Mouse (Mus musculus) limb, embryonic 13.5 days (tissue): Measurements from ENCODE around the gene Ppp1r15a. TPM values are rescaled to one million over a fixed set of nuclear protein-coding genes. Genes with fewer than 3 reads are reported as not detected.
"Not testable (repeated sequence)": the region's sequence is repeated elsewhere in the genome, so short reads cannot be mapped to it uniquely, and the experiment has no call there.

Experiments used
- ATAC-seq: fragments of 200-750 bp; cut with Nextera tagmentation; 2 replicates; pipeline ENCODE4 v1.8.0; 2017; ENCODE audit warnings: low read depth, moderate number of reproducible peaks, moderate TSS enrichment; ENCODE audit not compliant: low FRiP score
- H3K27ac ChIP-seq: fragments of 300-500 bp; sonication (generic); 2 replicates; pipeline ENCODE4 v1.5.1; 2015; ENCODE audit warnings: inconsistent platforms, mild to moderate bottlenecking, moderate library complexity
- H3K27me3 ChIP-seq: fragments of 300-500 bp; sonication (generic); 2 replicates; pipeline ENCODE4 v1.6.1; 2015; ENCODE audit warnings: mild to moderate bottlenecking, inconsistent platforms
- H3K36me3 ChIP-seq: fragments of 300-500 bp; sonication (generic); 2 replicates; pipeline ENCODE4 v1.6.1; 2015; ENCODE audit warnings: inconsistent platforms, mild to moderate bottlenecking, moderate library complexity
- H3K4me1 ChIP-seq: fragments of 300-500 bp; sonication (generic); 2 replicates; pipeline ENCODE4 v1.6.1; 2015; ENCODE audit warnings: inconsistent platforms
- H3K4me2 ChIP-seq: fragments of 300-500 bp; sonication (generic); replicated peaks from 2 replicates; pipeline ENCODE4 v1.6.1; 2015; ENCODE audit warnings: inconsistent platforms, mild to moderate bottlenecking, moderate library complexity
- H3K4me3 ChIP-seq: fragments of 300-500 bp; sonication (generic); 2 replicates; pipeline ENCODE4 v1.5.1; 2015; ENCODE audit warnings: moderate library complexity, mild to moderate bottlenecking, inconsistent platforms
- H3K9ac ChIP-seq: fragments of 300-500 bp; sonication (generic); 2 replicates; pipeline ENCODE4 v1.6.1; 2015; ENCODE audit warnings: mild to moderate bottlenecking, inconsistent platforms
- H3K9me3 ChIP-seq: fragments of 300-500 bp; sonication (generic); 2 replicates; pipeline ENCODE4 v1.6.1; 2016; ENCODE audit warnings: inconsistent platforms
- WGBS: fragments of 180-500 bp; shearing (Covaris S2); methylation state at CpG from one replicate; pipeline ENCODE4 v1.1.7; 2015; 5-methylcytosine and 5-hydroxymethylcytosine counted together
- polyA plus RNA-seq: library from polyadenylated mRNA; unstranded; fragments of >200 nt; fragmentation: Nextera tagmentation; extraction: Ambion mirVana; gene quantifications from 2 replicates; pipeline ENCODE4 v1.2.1, GENCODE M21; 2015

Ppp1r15a gene
- polyA plus RNA-seq, 1 experiment from 2014 or later = 28.8 TPM

- ATAC-seq = peak; percentile 41; the same call in 1 of the 2 replicates
- 28% methylated on average over 11 of the region's 11 CpGs for WGBS
- Histone ChIP-seq H3K27me3 (no peaks in the 10 kb centered on the region), H3K27ac (peak overlapping the region; percentile 71), H3K4me3 (peak overlapping the region; percentile 50), H3K36me3 (peaks cover 10% of the 10 kb centered on the region), H3K9me3 (no peaks in the 10 kb centered on the region), H3K4me2 (peak overlapping the region; percentile 71), H3K9ac (peak overlapping the region; percentile 65), H3K4me1 (peaks cover 32% of the 10 kb centered on the region)
These were observed 38.2 kb downstream of the Ppp1r15a start for GRCm38 (mm10) chr7:45487861-45488292.

DNA sequence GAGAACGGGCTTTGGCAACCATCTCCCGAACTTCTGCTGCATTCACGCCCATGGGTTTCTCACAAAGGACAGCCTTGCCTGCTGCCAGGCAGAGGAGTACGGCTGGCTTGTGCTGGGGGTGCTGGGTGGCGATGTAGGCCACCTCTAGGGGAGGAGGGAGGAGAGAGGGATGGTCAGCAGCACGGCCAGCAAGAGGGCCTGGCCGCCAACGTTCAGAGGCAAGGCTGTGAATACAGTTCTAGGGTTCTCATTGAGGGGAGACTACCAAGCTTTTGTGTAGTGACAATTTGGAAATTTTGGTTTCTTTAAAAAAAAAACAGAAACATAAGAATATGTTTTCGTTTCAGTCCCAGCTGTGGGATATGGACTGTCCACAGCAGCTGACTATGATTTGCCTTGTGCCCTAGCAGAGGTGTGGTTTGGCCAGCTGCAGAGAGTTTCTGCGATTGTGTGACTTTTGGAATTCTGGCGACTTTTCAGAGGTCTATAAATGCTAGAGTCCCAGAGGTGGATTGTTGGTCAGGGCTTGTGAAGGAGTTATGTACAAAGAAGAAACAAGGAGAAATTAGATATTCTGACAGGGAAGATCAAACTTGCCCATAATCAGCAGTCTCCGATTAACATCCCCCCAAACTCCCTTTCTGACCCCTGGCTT, 39.2 kb downstream of the Ppp1r15a start, which contains the start of gene Gm45808:
Gm45808 (minus strand) TSS at position 51 of the 655 bp plus-strand sequence.
- H3K4me1 ChIP-seq = peaks cover 32% of the 10 kb centered on the region

GRCm38 (mm10) chr7:45486158-45486557, 39.9 kb downstream of the Ppp1r15a start:
- H3K4me2 ChIP-seq = no peak overlapping the region

More for the DNA sequence above, 39.2 kb downstream of the Ppp1r15a start, which contains the start of gene Gm45808:
- WGBS = 81% methylated on average over 12 of the region's 12 CpGs
- Histone ChIP-seq H3K27me3 (no peaks in the 10 kb centered on the region), H3K9ac (no peak within 1 kb of the TSS), H3K27ac (0 out of 2 replicates have a peak within 1 kb of the TSS, but pooled peaks have one; percentile 71), H3K4me2 (no peak within 1 kb of the TSS), H3K4me3 (no peak within 1 kb of the TSS; the same call in 1 of the 2 replicates), H3K36me3 (peaks cover 1% of the 10 kb centered on the region), H3K9me3 (no peaks in the 10 kb centered on the region)
- no peak for ATAC-seq

GRCm38 (mm10) chr7:45484985-45485384, 41.1 kb downstream of the Ppp1r15a start:
- not testable (repeated sequence) for H3K9me3 ChIP-seq, H3K4me3 ChIP-seq, H3K36me3 ChIP-seq, H3K27ac ChIP-seq, H3K4me2 ChIP-seq, H3K27me3 ChIP-seq, ATAC-seq, H3K9ac ChIP-seq
- WGBS = 94% methylated on average over 5 of the region's 5 CpGs
- H3K4me1 ChIP-seq = peaks cover 20% of the 10 kb centered on the region; the same call in 1 of the 2 replicates

More at GRCm38 (mm10) chr7:45486158-45486557, 39.9 kb downstream of the Ppp1r15a start:
- H3K4me3 ChIP-seq = no peak overlapping the region
- H3K9ac ChIP-seq = no peak overlapping the region
- 74% methylated on average over 7 of the region's 7 CpGs for WGBS
- H3K27me3 ChIP-seq = no peaks in the 10 kb centered on the region
- no peak overlapping the region for H3K27ac ChIP-seq
- H3K9me3 ChIP-seq = no peaks in the 10 kb centered on the region
- peaks cover 26% of the 10 kb centered on the region for H3K4me1 ChIP-seq
- H3K36me3 ChIP-seq = no peaks in the 10 kb centered on the region
- ATAC-seq = no peak

DNA sequence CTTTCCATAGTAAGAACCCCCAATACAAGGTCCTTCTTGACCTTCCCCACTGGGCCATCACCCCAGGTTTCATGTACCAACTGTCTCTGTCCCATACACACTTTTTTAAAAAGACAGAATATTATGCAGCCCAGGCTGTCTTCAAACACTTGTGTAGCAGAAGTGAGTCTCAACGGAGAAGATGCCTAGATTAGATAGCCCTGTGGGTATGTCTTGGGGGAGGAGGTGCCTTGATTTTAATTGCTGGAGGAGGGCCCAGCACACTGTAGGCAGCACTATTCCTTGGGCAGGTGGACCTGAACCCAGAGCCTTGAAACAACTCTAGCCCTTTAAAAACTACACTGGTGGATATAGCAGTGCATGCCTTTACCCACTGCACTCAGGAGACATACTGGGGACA, 43.9 kb downstream of the Ppp1r15a start:
- Histone ChIP-seq H3K27me3 (no peaks in the 10 kb centered on the region), H3K4me2 (no peak overlapping the region), H3K27ac (no peak overlapping the region), H3K4me3 (no peak overlapping the region), H3K9me3 (no peaks in the 10 kb centered on the region), H3K4me1 (0 out of 2 replicates have a peak, but pooled peaks cover 4% of the 10 kb centered on the region), H3K9ac (no peak overlapping the region), H3K36me3 (no peaks in the 10 kb centered on the region)
- no peak for ATAC-seq
- WGBS = 96% methylated on average over 1 of the region's 1 CpGs

DNA sequence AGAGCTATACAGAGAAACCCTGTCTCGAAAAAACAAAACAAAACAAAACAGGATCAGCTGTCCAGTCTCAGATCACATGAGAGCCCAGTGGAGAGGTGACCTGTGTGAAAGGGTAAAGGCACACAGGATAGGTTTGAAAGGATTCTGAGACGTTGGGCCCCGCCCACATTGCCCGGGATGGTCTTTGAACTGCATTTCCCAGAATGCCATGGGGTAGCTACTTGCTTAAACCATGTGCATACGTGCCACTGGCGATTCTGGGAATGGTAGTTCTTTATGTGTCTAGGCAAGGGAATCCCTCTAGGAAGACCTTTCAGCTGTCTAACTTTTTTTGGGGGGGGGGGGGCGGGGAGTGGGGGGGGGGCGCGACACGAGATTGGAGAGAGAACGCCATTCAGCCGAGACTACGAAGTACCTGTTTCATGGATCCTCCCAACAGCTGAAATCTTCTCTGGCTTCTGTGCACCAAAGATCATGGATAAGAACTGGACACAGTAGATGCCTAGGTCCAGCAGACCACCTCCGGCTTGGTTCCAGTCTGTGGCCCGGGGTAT, 44.6 kb downstream of the Ppp1r15a start, which contains the start of gene Tulp2:
Tulp2 (plus strand) TSS at position 504 of the 554 bp plus-strand sequence.
- Histone ChIP-seq H3K9me3 (no peaks in the 10 kb centered on the region), H3K4me1 (0 out of 2 replicates have a peak, but pooled peaks cover 3% of the 10 kb centered on the region), H3K36me3 (no peaks in the 10 kb centered on the region), H3K27ac (no peak within 1 kb of the TSS), H3K27me3 (no peaks in the 10 kb centered on the region), H3K4me3 (no peak within 1 kb of the TSS), H3K9ac (no peak within 1 kb of the TSS), H3K4me2 (no peak within 1 kb of the TSS)
- ATAC-seq = peak; percentile 80
- WGBS = 49% methylated on average over 15 of the region's 15 CpGs

DNA sequence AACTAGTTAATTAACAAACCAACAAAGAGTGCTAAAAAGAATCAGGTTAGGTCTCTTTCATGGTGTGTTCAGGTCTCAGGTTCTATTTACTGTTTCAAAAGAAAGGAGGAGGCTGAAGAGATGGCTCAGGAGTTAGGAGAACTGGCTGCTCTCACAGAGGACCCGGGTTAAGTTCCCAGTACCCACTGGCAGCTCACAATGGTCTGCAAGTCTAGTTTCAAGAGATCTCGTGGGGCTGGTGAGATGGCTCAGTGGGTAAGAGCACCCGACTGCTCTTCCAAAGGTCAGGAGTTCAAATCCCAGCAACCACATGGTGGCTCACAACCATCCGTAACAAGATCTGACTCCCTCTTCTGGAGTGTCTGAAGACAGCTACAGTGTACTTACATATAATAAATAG, 45.8 kb downstream of the Ppp1r15a start:
- WGBS = 79% methylated on average over 4 of the region's 4 CpGs
- H3K27me3 ChIP-seq, ATAC-seq, H3K9ac ChIP-seq, H3K9me3 ChIP-seq, H3K4me1 ChIP-seq, H3K27ac ChIP-seq, H3K4me2 ChIP-seq, H3K36me3 ChIP-seq, H3K4me3 ChIP-seq: not testable (repeated sequence)

DNA sequence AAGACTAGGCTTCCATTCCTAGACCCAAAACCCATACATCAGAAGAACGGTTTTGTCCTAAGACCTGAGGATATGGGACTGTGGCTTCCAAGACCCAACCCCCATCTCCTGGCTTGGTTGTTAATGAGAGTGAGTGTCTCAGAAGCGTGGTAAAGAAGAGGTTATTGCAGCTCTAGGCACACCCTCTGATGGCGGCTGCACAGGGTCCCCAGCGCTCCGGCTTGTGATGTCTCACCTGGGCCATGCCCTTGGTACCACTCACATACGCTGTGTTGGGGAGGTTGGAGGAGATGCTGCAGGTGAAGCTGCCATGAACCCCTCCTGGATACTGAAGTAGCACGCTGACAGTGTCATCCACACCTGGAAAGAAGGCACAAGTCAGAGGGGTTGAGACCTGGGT, 47.3 kb downstream of the Ppp1r15a start:
- 88% methylated on average over 7 of the region's 7 CpGs for WGBS
- no peak for ATAC-seq
- no peak overlapping the region for H3K27ac ChIP-seq

GRCm38 (mm10) chr7:45477003-45477402, 49.1 kb downstream of the Ppp1r15a start:
- Histone ChIP-seq H3K9me3 (no peaks in the 10 kb centered on the region), H3K27ac (no peak overlapping the region; the same call in 1 of the 2 replicates), H3K4me3 (no peak overlapping the region), H3K4me2 (no peak overlapping the region), H3K9ac (no peak overlapping the region), H3K4me1 (0 out of 2 replicates have a peak, but pooled peaks cover 3% of the 10 kb centered on the region), H3K36me3 (no peaks in the 10 kb centered on the region), H3K27me3 (no peaks in the 10 kb centered on the region)
- ATAC-seq = no peak
- WGBS = 12% methylated on average over 3 of the region's 3 CpGs

More for the DNA sequence above, 47.3 kb downstream of the Ppp1r15a start:
- H3K9me3 ChIP-seq = no peaks in the 10 kb centered on the region
- H3K4me1 ChIP-seq = 0 out of 2 replicates have a peak, but pooled peaks cover 3% of the 10 kb centered on the region
- H3K27me3 ChIP-seq = no peaks in the 10 kb centered on the region
- no peak overlapping the region for H3K9ac ChIP-seq
- no peak overlapping the region for H3K4me3 ChIP-seq
- H3K36me3 ChIP-seq = no peaks in the 10 kb centered on the region
- no peak overlapping the region for H3K4me2 ChIP-seq

DNA sequence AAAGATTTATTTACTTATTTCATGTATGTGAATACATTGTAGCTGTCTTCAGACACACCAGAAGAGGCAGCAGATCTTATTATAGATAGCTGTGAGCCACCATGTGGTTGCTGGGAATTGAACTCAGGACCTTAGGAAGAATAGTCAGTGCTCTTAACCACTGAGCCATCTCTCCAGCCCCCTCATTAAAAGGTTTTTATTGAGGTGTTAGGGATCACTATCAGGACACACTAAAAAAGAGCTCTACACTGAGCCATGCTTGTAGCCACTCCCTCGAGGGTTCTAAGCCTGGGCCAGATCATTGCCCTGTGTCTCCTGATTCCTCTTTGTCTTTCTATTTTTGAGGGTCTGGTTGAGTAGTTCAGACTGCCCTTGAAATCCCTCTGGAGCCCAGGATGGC, 49.6 kb downstream of the Ppp1r15a start:
- no peaks in the 10 kb centered on the region for H3K27me3 ChIP-seq
- H3K36me3 ChIP-seq = no peaks in the 10 kb centered on the region
- H3K4me1 ChIP-seq = 0 out of 2 replicates have a peak, but pooled peaks cover 3% of the 10 kb centered on the region
- WGBS = 43% methylated on average over 1 of the region's 1 CpGs
- no peak overlapping the region for H3K4me3 ChIP-seq
- H3K9me3 ChIP-seq = no peaks in the 10 kb centered on the region
- no peak overlapping the region for H3K27ac ChIP-seq
- H3K4me2 ChIP-seq = no peak overlapping the region
- ATAC-seq = no peak
- no peak overlapping the region for H3K9ac ChIP-seq

DNA sequence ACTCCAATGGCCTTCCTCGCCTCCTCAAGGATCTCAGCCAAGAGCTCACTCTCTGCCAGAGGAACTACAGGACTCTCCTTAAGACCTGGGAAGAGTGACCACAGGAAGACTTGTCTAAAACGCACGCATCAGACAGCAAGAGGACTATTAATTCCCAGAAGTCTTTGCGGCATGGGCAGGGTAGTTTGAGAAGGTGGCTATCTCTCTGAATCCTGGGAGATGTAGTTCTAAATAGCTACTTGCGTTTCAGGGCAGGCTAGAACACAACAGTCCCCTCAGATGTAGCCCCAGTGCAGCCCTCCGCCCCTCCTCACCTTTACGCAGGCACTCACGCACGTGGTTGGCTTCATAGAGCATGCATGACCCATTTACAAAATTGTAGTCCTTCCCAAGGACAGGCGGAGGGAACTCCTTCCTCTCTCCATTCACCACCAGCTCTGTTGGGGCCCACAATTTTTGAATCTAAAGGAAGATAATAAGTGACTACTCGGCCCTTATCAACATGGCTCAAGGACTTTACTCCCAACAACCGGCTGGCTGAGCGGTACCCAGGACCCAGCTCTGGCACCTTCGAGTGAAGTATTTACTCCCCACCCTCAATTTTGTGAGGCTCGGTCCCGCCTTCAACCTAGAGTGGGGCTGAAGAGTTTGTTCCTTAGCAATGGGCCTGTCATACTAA, 50.6 kb downstream of the Ppp1r15a start:
- H3K9me3 ChIP-seq = no peaks in the 10 kb centered on the region
- H3K4me3 ChIP-seq = peak overlapping the region; percentile 24
- no peak for ATAC-seq
- H3K27me3 ChIP-seq = no peaks in the 10 kb centered on the region
- peak overlapping the region; percentile 51 for H3K4me2 ChIP-seq
- WGBS = 64% methylated on average over 16 of the region's 16 CpGs
- H3K27ac ChIP-seq = no peak overlapping the region
- no peaks in the 10 kb centered on the region for H3K36me3 ChIP-seq
- H3K4me1 ChIP-seq = 0 out of 2 replicates have a peak, but pooled peaks cover 3% of the 10 kb centered on the region
- H3K9ac ChIP-seq = peak overlapping the region; percentile 48
